Mouse (Mus musculus): Measurements from ENCODE around the gene Dock4. TPM values are rescaled to one million over a fixed set of nuclear protein-coding genes. Genes with fewer than 3 reads are reported as not detected.

Gene Dock4
- total RNA-seq, 2 experiments from 2014 or later, result 90.2 to 93.0 TPM

DNA sequence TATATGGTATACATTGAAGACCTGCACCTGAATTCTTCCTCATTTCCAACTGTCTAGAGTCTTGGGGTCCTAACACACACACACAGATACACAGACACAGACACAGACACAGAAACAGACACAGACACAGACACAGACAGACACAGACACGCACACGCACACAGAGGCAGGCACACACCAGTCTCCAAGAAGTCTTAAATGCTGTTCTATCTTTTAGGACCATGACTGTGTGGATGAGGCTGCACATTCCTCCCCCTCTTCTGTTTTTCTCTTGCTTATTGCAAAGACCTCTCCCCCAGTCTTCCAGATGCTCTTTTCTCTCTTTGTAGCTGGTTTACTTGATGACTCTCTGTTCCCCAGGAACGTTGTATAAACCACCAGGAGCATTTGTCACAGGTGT, 443.8 kb downstream of the Dock4 start:
- no peak for DNase-seq (ENCODE audit: low spot score in 2 of 2)
- intact Hi-C loops (cut with DNase I), result no loop called here

- intact Hi-C loops (cut with DNase I), result no loop called here
- no peak for DNase-seq (ENCODE audit: low spot score in 2 of 2)
These were observed 445.4 kb downstream of the Dock4 start for GRCm38 (mm10) chr12:40891168-40891567.

DNA sequence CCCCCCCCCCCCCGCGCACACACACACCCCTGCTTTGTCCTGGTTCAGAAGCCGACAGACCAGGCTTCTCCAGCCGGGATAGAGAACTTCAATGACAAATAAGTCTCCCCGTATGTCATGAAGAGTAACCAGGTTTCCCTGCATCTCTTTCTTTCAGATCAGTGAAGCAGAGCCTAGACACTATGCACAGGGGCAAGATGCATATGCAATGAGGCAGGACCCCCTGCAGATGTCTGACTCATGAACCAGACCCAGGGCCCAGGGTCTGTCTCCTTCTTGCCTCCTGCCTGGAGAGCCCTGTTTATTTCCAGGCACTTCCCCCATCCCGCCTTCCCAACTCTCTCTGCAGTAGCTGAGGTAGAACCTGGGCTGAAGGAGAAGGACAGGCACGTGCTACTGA, 448.0 kb downstream of the Dock4 start:
- DNase-seq (ENCODE audit: low spot score in 2 of 2), result no peak
- intact Hi-C loops (cut with DNase I), result no loop called here

DNA sequence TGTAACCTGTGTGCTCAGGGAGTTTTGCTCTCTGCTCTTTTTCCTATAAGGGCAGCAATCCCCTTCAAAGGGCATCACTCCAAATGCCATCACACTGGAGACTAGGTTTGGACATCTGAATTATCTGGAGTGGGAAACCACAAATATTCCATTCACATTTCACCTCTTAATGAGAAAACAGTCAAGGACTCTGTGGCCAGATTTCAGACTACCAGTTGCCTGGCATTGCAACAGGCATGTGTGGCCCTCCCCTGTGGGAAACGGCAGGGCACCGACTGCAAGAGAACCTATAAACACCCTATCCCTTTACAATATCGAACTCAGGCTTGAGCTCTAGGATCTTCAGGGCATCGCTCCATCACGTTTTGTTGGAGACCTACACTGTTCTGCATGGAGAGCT, 448.9 kb downstream of the Dock4 start:
- intact Hi-C loops (cut with DNase I), result no loop called here

More for the DNA sequence above, 448.9 kb downstream of the Dock4 start:
- no peak for DNase-seq (ENCODE audit: low spot score in 2 of 2)

Other genes with a start within 250 kb of the Dock4 start
- 1 to 10 TPM in 1 of 2 experiments, under 1 TPM in 1; 0.69 to 1.3 TPM for gene Lsmem1, start 246.5 kb upstream of the Dock4 start, total RNA-seq (2021)
- 100 to 1,000 TPM; 110 TPM for gene Ifrd1, start 197.4 kb upstream of the Dock4 start, total RNA-seq (2021)
- gene Zfp277, start 50 bp upstream of the Dock4 start, total RNA-seq (2021), result 10 to 100 TPM; 18.2 to 19.6 TPM

All from left cerebral cortex, postnatal 25 days (tissue).